Mouse (Mus musculus) bone marrow macrophage, adult 2 months (primary cell): ENCODE results near the gene Stac3.

Source experiments
- CTCF ChIP-seq: IDR thresholded peaks from 2 replicates; pipeline ENCODE4 v1.5.1; 2012; ENCODE audit warnings: low read depth, mild to moderate bottlenecking, low read length, moderate library complexity
- POLR2A ChIP-seq: IDR thresholded peaks from 2 replicates; pipeline ENCODE4 v1.6.1; 2012; ENCODE audit warnings: mild to moderate bottlenecking, low read depth, low read length, borderline replicate concordance

GRCm38 (mm10) chr10:127548236-127548635 lies 46.8 kb downstream of the Stac3 start:
- TF ChIP-seq CTCF, result no peak
- TF ChIP-seq POLR2A, result no peak
